Mouse (Mus musculus) granulocyte monocyte progenitor cell, adult 5-6 weeks (primary cell): ENCODE data around the gene Park7. TPM values are rescaled to one million over a fixed set of nuclear protein-coding genes. Genes with fewer than 3 reads are reported as not detected.
A peak's percentile ranks its signal among the peaks of the same experiment; 100 is the strongest.
"Not testable (repeated sequence)": the region's sequence is repeated elsewhere in the genome, so short reads cannot be mapped to it uniquely, and the experiment has no call there.

Source experiments
- ATAC-seq: replicated peaks from 2 replicates; pipeline ENCODE4 v1.8.0; 2016; ENCODE audit warnings: mild to moderate bottlenecking, moderate TSS enrichment, inconsistent platforms; ENCODE audit not compliant: poor library complexity, severe bottlenecking
- total RNA-seq, 2 experiments: library from RNA; stranded (forward) in 1 of 2; stranded (reverse) in 1 of 2; fragments of 200-712, 200-1000 nt in 1 of 2; fragments of >200 nt in 1 of 2; fragmentation: Nextera tagmentation in 1 of 2; gene quantifications; 2 replicates each; pipeline ENCODE4 v1.2.3; 2014 to 2017

Park7 gene
- total RNA-seq, 2 experiments from 2014 or later: 284 to 435 TPM

DNA sequence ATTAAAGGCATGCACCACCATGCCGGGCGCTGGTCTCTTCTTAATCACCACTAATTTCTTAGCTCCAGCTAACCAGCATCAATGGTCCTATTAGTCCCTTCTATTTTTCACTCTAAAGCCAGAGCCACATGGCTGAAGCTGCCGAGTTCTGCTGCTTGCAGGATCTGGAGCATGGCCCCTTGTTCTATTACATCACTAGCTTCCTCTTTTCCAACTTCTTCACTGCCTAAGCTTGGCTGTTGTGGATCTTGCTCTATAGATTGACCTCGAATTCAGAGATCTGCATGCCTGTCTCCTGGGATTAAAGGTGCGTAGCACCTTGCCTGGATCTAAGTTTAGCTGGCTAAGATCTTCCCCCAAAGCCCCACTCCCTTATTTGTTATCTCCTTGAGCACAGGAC lies 31.6 kb downstream of the Park7 start:
- peak; percentile 59 for ATAC-seq

DNA sequence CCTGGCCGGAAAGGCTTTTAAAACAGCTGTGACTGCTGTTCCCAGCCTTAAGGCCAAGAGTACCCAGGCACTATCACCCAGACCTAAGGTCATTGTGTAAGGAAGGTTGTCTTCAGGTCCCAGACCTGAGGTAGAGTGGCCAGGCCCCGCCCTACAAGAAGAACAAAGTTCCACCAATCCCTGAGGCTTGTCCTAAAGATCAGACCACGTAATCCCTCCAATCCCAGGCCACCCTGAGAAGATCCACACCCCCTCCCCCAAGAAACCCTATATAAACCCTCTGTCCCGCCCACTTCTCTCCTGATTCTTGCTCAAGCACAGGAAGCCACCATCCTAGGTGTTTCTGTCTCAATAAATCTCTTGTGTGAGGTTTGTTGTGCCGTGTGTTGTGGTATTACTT lies 33.9 kb downstream of the Park7 start:
- no peak for ATAC-seq

DNA sequence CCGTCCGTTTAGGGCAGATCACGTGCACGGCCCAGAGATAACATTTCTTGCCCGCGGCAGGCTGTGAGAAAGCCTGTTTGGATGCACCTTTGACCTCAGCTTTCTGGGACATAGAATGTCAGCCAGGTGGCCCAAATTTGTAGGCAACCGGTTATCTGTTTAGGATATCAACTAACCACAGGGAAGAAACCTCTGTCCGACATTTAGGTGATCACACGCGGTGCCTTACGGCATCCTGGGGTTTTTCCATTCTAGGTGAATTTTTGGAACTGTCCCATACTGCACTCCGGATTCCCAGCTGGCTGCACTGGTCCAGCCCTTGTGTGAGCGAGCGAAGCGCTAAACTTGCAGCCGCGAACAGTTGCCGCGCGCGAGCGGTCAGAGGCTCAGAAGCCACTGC lies 34.6 kb downstream of the Park7 start:
- no peak for ATAC-seq

DNA sequence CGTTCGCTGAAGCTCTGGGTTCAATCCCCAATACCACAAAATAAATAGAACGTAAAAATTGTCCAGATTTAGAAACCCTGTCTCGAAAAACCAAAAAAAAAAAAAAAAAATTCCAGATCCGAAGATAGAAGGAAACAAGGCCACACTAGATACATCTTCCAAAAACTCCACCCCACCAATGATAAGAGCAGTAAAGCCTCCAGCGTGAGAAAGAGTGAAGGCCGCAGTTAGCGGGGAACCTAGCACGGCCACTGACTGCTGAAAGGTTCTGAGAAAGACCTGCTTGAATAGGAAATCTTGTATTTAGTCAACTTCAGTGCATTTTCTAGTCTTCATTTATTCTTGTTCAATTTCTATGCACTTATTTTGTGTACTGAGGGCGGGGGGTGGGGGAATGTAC lies 38.8 kb downstream of the Park7 start:
- ATAC-seq: no peak

DNA sequence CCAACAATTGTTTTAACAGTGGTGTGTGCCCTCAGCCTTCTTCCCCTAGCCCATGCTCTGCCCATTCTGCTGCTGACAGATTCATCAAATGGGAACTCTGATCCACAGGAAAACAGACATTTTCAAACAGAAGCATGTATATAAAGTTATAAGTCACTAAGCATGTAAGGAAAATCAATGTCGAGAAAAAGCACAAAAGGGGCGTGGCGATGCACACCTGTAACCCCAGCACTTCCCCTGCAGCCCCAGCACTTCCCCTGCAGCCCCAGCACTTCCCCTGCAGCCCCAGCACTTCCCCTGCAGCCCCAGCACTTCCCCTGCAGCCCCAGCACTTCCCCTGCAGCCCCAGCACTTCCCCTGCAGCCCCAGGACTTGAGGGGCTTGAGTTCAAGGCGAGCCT lies 39.8 kb downstream of the Park7 start:
- ATAC-seq: not testable (repeated sequence)

DNA sequence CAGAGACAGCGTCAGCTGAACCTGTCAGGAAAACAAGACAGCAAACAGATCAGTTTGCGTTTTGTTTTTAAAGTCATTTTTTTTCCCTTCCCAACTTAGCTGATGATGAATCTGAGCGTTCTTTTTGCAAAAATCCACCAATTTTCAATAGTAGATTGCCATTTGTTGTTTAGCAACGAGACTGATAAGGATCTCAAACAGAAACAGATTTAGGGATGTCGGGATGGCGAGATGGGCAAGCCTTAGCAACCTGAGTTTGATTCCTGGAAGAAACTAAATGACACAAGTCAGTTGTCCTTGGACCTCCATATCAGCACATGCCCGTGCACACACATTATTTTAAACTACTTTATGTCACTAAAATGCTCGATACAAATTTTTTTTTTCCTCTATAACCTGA lies 41.6 kb downstream of the Park7 start:
- no peak for ATAC-seq

DNA sequence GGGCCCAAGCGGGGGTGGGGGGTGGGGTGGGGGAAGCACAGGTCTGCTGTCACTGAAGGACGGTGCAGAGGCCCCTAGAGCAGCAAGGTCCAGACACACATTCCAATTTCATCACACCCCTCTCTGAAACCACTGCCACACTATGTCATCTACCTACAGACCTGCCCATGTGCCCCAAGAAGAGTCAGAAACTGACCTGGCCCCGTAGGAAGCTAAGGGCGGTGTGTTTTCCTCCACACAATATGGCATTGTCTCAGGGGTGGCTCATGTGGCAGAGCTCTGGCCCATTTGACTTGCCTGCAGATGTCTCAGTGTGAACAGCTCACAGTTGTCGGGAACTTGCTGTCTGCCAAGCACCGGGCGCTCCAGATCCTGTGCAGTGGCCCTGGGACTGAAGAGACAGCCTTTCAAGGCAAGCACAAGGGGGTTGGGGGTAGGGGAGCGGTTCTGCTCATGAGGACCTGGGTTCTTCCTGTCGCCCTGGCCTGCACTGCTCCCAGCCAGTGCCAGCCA lies 42.0 kb downstream of the Park7 start:
- ATAC-seq: no peak

DNA sequence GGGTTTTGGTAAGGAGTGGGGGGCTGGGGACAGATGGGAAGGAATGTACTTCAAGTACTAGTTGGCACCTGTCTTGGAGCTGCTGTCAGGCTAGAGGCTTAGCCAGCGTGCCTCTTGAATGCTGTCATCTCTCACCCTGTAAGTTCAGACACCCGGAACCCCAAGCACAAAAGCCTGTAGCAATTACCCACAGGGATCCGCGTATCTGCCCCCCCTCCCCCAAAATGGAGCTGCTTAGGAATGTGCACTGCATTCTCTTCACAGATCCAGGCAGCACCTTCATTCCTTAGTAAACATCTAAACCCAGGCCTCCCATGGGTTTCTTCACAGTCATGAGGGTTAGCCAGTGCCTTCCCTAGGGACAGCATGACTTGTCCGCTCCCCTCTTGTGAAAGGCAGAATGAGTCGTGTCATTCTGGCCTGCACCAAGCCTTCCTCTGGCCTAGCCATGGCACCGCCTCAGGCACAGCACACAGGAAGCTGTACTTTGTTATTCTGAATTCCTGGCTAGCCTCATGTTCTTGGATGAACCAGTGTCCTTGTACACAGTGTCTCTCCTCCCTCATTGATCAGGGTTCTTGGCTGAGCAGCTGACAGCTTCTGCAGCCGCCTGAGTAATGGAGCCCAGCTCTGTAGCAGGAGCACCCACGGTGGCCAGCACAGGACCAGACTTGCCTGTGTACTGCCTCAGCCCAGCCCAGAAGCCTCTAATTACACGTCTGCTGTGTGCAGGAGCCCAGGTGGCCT lies 42.7 kb downstream of the Park7 start:
- ATAC-seq: no peak

DNA sequence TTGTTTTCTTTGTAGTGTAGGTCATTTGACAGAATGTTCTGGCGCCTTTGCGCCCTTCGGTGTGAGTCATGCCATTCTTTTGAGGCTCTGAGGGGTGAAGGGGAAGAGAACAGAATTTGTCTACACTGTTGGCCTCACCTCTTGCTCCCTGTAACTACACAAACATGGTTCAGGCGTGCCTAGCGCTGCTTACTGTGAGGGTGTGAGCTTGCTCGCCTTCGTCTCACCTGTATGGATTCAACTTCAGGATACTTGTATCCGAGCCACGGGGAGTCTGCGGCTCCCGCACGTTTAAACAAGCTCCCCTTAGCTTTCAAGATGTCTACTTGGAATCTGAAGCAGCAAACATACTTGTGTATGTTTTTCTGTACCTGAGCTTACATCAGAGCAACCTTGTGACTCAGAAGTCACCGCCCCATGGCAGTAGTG lies 43.3 kb downstream of the Park7 start:
- no peak for ATAC-seq

DNA sequence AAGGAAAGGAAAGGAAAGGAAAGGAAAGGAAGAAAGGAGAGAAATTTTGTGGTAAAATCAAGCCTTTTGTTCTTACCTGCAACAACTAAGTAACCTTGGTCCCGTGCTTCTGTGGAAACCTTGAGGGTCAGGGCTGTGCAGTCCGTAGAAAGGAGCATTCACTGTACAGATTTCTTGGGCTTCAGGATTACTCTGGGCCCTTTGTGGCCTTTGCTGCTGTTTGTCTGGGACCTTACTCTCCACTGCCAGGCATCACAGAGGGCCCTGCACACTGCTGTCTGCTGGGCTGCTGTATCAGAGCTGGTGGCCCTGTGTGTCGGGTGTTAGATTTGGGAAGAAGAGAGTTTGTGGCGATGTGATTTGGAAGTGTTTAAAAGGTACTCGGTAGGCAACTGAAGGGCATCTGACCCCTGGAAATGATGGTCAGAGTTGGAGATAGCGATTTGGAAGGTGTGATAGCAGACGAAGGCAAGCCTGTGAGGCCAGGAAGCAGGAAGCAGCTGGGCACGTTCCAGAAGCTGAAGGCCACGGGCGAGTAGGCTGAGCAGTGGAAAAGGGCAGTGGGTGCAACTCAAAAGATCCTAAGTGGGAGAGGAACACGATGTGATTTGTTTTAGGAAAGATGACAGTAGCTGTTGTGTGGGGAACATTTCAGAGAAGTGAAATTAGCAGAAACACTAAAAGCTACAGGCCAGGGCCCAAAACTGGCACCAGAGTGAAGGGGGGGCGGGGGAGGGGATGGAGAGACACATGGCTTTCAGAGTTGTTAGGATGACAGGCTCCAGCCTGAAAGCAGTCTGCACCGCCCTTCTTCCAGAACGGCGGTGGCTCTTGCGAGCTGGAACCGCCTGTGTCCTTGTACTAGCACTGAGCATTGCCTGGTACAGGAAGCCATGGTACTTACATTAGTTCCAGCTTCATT lies 44.7 kb downstream of the Park7 start:
- no peak for ATAC-seq

DNA sequence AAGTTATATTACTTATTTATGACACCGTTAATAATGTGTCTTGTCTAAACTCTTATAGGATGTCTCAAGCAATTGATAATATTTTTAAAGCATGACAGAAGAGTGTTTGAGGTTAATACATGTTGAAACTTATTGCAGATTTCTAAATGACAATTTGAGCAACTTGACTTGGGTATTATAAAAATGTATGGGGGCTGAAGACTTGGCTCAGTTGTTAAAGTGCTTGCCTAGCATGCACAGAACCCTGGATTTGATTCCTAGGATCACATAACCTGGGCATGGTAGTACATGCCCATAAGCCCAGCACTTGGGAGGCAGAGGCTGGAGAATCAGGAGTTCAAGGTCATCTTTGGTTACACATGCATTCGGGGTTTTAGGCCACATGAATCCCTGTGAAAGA lies 45.4 kb downstream of the Park7 start:
- ATAC-seq: no peak

DNA sequence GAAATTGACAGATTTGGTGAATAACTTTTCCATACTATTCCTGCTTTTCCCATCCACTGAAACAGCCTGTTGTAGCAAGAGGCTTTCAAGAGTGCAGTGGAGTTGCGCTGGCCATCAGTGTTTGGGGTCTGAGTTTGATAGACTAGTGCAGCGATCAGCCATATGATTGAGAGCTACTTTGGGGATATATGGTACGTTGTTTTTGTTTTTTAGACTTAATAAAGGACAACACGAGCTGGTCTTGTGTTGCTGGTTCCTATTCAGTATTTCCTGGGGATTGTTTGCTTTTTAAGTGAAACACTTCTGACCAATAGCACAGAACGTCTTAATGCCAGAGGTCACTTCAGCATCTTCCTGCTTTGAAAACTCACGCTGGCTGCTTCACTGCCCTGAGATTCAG lies 46.1 kb downstream of the Park7 start:
- ATAC-seq: no peak

DNA sequence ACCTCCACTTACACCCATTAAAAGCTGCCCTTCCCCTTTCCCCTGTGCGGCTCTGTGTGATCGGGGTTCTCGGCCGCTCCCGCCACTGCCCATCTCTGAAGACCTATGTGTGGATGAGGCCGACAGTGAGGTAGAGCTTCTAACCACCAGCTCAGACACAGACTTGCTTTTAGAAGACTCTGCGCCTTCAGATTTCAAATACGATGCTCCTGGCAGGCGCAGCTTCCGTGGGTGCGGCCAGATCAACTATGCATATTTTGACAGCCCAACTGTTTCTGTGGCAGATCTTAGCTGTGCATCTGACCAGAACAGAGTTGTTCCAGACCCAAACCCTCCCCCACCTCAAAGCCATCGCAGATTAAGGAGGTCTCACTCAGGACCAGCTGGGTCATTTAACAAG lies 47.7 kb downstream of the Park7 start:
- no peak for ATAC-seq

DNA sequence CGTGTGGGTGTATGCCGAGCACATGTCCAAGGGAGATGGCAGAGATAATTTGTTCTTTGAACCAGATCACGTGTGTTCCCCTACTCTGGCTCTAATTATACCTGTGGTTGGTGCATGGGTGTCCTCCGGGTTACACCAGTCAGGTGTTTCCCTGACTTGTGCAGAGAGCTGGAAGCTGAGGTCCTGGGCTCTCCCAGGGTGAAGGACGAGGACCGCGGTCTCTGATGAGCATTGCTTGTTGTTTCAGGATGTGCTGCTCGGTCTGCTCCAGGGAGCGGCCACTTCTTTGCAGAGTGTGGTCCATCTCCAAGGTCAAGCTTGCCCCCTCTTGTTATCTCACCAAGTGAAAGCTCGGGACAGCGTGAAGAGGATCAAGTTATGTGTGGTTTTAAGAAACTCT lies 48.2 kb downstream of the Park7 start:
- ATAC-seq: no peak

DNA sequence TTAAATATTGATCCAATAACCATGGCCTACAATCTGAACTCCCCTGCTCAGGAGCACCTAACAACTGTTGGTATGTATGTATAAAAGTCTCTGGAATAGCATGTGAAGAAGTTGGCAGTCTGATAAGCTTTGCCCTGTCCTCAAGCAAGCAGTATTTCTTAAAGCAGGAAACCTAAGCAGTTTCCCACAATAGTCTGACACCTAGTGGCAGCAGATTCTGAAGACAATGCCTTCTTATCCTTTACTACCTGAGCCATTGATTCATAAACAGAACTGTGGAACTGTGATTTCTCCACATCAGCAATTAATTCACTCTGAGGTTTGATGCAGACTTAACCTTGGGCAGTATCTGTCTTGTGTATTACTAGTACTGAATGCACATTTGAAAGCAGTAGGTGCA lies 48.9 kb downstream of the Park7 start:
- ATAC-seq: no peak

DNA sequence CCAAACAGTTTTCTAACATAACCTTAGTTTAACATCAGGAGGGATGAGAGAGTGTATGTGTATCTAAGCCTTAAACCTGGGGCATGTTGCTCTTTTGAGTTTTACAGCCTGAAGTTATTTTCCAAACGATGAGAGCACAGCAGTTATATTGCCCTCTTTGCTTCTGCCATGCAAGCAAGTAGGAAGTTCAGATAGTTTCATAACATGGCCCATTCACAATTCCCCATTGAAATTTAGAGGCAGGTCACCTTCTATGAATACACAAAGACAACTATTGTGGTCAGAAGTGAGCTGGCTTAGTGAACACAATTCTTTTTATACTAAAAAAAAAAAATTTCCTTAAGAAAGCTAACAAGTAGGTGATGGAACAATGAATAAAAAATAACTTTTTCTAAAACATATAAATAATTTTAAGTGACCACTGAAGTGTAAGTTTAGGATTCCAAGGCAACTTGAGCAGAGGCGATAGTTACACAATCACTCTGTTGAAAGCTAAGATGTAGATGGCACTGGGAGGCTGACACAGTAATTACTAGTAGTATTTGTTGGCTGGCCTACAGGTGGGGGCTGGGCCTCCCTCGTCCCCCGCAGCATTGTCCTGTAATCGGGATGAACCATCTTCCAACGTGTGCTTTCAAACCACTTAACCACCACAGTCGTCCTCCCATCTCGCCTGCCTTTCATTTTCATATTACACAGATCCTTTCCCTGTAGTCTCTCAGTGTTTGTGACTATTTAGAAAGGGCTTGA lies 51.4 kb downstream of the Park7 start:
- ATAC-seq: no peak

DNA sequence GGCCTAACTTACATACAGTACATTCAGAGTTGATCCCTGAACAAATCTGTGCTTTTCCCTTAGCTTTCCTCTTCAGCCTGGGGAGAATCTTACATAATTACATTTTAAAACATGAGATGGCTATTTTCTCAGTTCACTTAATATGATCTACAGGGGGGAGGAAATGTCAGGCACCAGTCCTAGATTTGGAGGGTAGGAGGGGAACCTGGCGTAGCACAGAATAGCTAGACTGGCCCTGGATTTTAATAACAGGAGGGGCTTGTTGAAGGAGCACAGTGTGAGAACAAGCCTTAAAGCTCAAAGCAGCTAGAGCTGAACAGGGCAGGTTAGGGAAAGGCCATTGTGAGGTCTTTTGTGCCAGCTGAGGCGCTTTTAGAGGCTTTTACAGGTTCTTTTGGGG lies 53.1 kb downstream of the Park7 start:
- no peak for ATAC-seq

DNA sequence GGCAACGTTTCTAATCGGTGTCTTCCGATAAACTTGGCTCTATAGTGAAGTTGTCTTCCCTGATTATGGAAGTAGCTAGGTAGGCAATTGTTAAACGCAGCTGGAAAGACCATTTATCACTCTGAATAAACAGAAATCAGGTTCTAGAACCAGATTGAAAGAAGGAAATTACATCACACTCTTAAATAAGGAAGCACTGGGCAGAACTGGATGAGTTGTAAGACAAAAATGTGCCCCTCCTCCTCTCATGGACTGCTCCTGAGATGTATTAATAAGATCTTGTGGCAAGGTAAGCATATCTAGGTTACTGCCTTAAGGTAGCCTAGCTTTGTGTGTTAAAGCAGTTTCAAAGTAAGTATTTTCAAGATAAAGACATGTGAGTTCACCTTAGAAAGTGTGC lies 53.7 kb downstream of the Park7 start:
- ATAC-seq: peak; percentile 65

DNA sequence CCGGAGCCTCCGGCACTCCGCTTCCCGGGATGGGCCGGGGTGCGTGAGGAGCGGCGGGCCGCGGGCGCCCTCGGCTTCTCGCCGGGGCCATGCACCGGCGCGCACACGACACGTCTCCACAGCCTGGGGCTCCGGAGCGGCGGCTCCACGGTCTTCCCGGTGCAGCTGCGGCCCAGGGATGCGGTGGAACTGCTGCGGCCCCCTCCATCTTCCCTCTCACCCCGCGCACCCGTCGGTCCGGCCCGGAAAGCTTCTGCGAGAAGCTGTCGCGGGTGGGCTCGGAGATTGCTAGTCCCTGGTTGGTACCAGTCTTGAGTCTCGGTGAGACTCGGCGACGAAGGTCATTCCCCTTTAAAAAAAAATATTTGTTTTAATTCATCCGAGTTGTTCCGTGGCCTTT lies 58.9 kb downstream of the Park7 start:
- ATAC-seq: no peak

DNA sequence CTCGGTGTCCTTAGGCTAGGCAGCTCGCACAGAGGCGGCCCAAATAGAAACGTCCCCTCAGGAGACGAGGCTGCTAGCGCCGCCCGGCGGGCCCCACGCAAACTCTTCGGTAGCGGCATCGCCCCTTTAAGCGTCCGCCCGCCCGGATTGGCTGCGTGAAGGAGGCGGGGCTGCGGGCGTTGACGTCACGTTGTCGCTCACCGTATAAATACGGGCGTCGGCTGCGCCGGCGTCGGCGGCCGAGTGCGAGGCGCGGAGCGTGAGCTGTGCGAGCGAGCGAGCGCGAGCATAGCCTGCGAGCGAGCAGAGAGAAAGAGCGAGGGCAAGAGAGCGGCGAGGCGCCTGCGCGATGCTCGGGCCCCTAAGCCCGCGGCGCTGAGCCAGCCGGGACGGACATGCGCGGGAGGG lies 59.4 kb downstream of the Park7 start:
- peak; percentile 94 for ATAC-seq
